In genomic region chr5:113685471-113685870, GRCm38 (mm10) we compare ENCODE assay signal across 28 mouse cellular contexts. TPM values are rescaled to one million over a fixed set of nuclear protein-coding genes. Genes with fewer than 3 reads are reported as not detected.
DNase-seq lines count a peak whose midpoint lies in the region; ATAC-seq and TF ChIP-seq lines count a peak whose summit lies in the region.
"Had no signal": no experiment of that assay in that cellular context is flagged by ENCODE, and none has a peak within 500 bp of the region (broad histone marks: within the 10 kb centered on the region; RNA-seq: fewer than 3 reads in every experiment).

No protein-coding gene starts in this region.

- H3K9me3 ChIP-seq in embryonic facial prominence, embryonic 15.5 days (replicated peaks), result no peaks in the 10 kb centered on the region
- H3K9me3 ChIP-seq in embryonic facial prominence, embryonic 10.5 days, result no peaks in the 10 kb centered on the region
- H3K9me3 ChIP-seq in lung, postnatal 0 days (ENCODE audit: low read length), result no peaks in the 10 kb centered on the region
- H3K9me3 ChIP-seq: forebrain, embryonic 13.5 days; heart, embryonic 15.5 days; hindbrain, embryonic 15.5 days had no signal

- H3K4me1 ChIP-seq in embryonic facial prominence, embryonic 15.5 days, result no peaks in the 10 kb centered on the region
- peaks cover 21% of the 10 kb centered on the region for H3K4me1 ChIP-seq in embryonic facial prominence, embryonic 10.5 days
- H3K4me1 ChIP-seq in lung, postnatal 0 days (ENCODE audit: insufficient read depth, low read depth, low read length), result no peaks in the 10 kb centered on the region
- H3K4me1 ChIP-seq: heart, embryonic 15.5 days had no signal

- H3K27me3 ChIP-seq in embryonic facial prominence, embryonic 15.5 days, result no peaks in the 10 kb centered on the region
- no peaks in the 10 kb centered on the region for H3K27me3 ChIP-seq in embryonic facial prominence, embryonic 10.5 days (replicated peaks; ENCODE audit: low read depth, poor library complexity, severe bottlenecking)
- H3K27me3 ChIP-seq in lung, postnatal 0 days (replicated peaks; ENCODE audit: insufficient read depth, low read length), result no peaks in the 10 kb centered on the region
- H3K27me3 ChIP-seq: forebrain, embryonic 13.5 days; hindbrain, embryonic 15.5 days had no signal

- H3K4me2 ChIP-seq in embryonic facial prominence, embryonic 15.5 days (replicated peaks), result no peak overlapping the region
- no peak overlapping the region for H3K4me2 ChIP-seq in lung, postnatal 0 days (replicated peaks; ENCODE audit: low read depth, low read length)
- H3K4me2 ChIP-seq: forebrain, embryonic 13.5 days; heart, embryonic 11.5 days; heart, embryonic 15.5 days; hindbrain, embryonic 15.5 days had no signal

- peak overlapping the region; percentile 41; the same call in 1 of the 2 replicates for H3K27ac ChIP-seq in embryonic facial prominence, embryonic 15.5 days (replicated peaks)
- H3K27ac ChIP-seq in embryonic facial prominence, embryonic 10.5 days (replicated peaks), result no peak overlapping the region
- no peak overlapping the region for H3K27ac ChIP-seq in lung, postnatal 0 days (ENCODE audit: low read length)
- H3K27ac ChIP-seq: forebrain, embryonic 13.5 days; heart, adult 2 months; heart, embryonic 15.5 days; hindbrain, embryonic 15.5 days had no signal

- no peak overlapping the region for H3K9ac ChIP-seq in embryonic facial prominence, embryonic 15.5 days
- no peak overlapping the region for H3K9ac ChIP-seq in lung, postnatal 0 days (replicated peaks; ENCODE audit: low read depth)
- H3K9ac ChIP-seq: forebrain, embryonic 13.5 days; forebrain, postnatal 0 days; heart, embryonic 15.5 days; hindbrain, embryonic 15.5 days had no signal

- H3K4me3 ChIP-seq in embryonic facial prominence, embryonic 15.5 days (replicated peaks), result no peak overlapping the region
- H3K4me3 ChIP-seq in embryonic facial prominence, embryonic 10.5 days, result no peak overlapping the region
- H3K4me3 ChIP-seq in lung, postnatal 0 days (ENCODE audit: low read depth, low read length), result no peak overlapping the region
- H3K4me3 ChIP-seq: forebrain, embryonic 13.5 days; heart, adult 2 months; heart, embryonic 15.5 days; hindbrain, embryonic 15.5 days had no signal

- DNase-seq in embryonic facial prominence, embryonic 10.5 days (ENCODE audit: low spot score), result no peak
- DNase-seq in 3134 (ENCODE audit: extremely low read depth, insufficient read length, low spot score), result peak; percentile 67
- peak; percentile 17 for DNase-seq in Muller cell, postnatal 12 days (ENCODE audit: inconsistent ontology term)
- peak; percentile 53 for DNase-seq in fibroblast of lung, adult 2 months (ENCODE audit: low read depth)
- no peak for DNase-seq in lung, postnatal 0 days (ENCODE audit: low spot score)
- DNase-seq: adrenal gland, adult 8-10 months; adrenal gland, postnatal 36 days; B cell, adult 2 months; cerebellum, adult 8-10 months; cerebellum, postnatal 14 days; forebrain, postnatal 0 days; gastrocnemius, postnatal 14 days; heart, adult 2 months; heart, postnatal 14 days; kidney, adult 11 months had no signal

- no peak for ATAC-seq in embryonic facial prominence, embryonic 15.5 days (ENCODE audit: insufficient number of reproducible peaks, low FRiP score, low TSS enrichment, low read depth)
- ATAC-seq in megakaryocyte-erythroid progenitor cell, adult 5-6 weeks (replicated peaks; ENCODE audit: low FRiP score, low TSS enrichment, poor library complexity, severe bottlenecking), result no peak
- no peak for ATAC-seq in lung, postnatal 0 days
- ATAC-seq: CD4-positive, CD25-positive, alpha-beta regulatory T cell, adult 4 months; forebrain, embryonic 13.5 days; forebrain, postnatal 0 days had no signal

- TF ChIP-seq CTCF in lung, postnatal 0 days (IDR thresholded peaks at IDR 0.05), result no peak

- WGBS in embryonic facial prominence, embryonic 15.5 days, result 39% methylated on average over 5 of the region's 5 CpGs
- 72% methylated on average over 5 of the region's 5 CpGs for WGBS in embryonic facial prominence, embryonic 10.5 days
- 62% methylated on average over 5 of the region's 5 CpGs for WGBS in lung, postnatal 0 days

- H3K36me3 ChIP-seq in embryonic facial prominence, embryonic 15.5 days, result no peaks in the 10 kb centered on the region
- H3K36me3 ChIP-seq in embryonic facial prominence, embryonic 10.5 days (replicated peaks), result no peaks in the 10 kb centered on the region
- H3K36me3 ChIP-seq in lung, postnatal 0 days (ENCODE audit: insufficient read depth, low read length), result no peaks in the 10 kb centered on the region
- H3K36me3 ChIP-seq: G1E; heart, embryonic 15.5 days; hindbrain, embryonic 15.5 days had no signal

- TF ChIP-seq EP300 in lung, postnatal 0 days (IDR thresholded peaks at IDR 0.05), result no peak

RNA-seq across cellular contexts. Expression of gene Cmklr1, which starts 35.2 kb away (rescaled TPM):
- polyA plus RNA-seq in embryonic facial prominence, embryonic 15.5 days (2015; fragmentation: Nextera tagmentation; extraction: Ambion mirVana), result 7.0 and 12.4 TPM in 2 replicates
- polyA plus RNA-seq in embryonic facial prominence, embryonic 10.5 days (2016; fragmentation: Nextera tagmentation; extraction: Ambion mirVana), result 0.41 and 0.69 TPM in 2 replicates
- total RNA-seq in megakaryocyte-erythroid progenitor cell, adult 5-6 weeks (2014; fragmentation: Nextera tagmentation), result 0.48 and 2.2 TPM in 2 replicates
- 0.23 TPM in 1 of 2 replicates, not detected in the other for total RNA-seq in megakaryocyte-erythroid progenitor cell, adult 5-6 weeks (2017)
- polyA plus RNA-seq in lung, postnatal 0 days (2015; fragmentation: Nextera tagmentation; extraction: Ambion mirVana), result 53.4 and 63.8 TPM in 2 replicates
- polyA plus RNA-seq: CD4-positive, CD25-positive, alpha-beta regulatory T cell, adult 4 months; G1E had no signal

RNA-seq across cellular contexts. Expression of gene 1700069L16Rik, which starts 39.1 kb away (rescaled TPM):
- polyA plus RNA-seq in embryonic facial prominence, embryonic 15.5 days (2015; fragmentation: Nextera tagmentation; extraction: Ambion mirVana), result not detected in 2 replicates
- polyA plus RNA-seq in embryonic facial prominence, embryonic 10.5 days (2016; fragmentation: Nextera tagmentation; extraction: Ambion mirVana), result not detected in 2 replicates
- total RNA-seq in megakaryocyte-erythroid progenitor cell, adult 5-6 weeks (2014; fragmentation: Nextera tagmentation), result not detected in 2 replicates
- not detected in 2 replicates for total RNA-seq in megakaryocyte-erythroid progenitor cell, adult 5-6 weeks (2017)
- not detected in 2 replicates for polyA plus RNA-seq in lung, postnatal 0 days (2015; fragmentation: Nextera tagmentation; extraction: Ambion mirVana)
- total RNA-seq: adrenal gland, adult 8-10 months; adrenal gland, postnatal 36 days; forebrain, postnatal 0 days; G1E; gastrocnemius, adult 18-20 months; gastrocnemius, postnatal 14 days; heart, adult 2 months; heart, postnatal 14 days had no signal
- polyA plus RNA-seq: CD4-positive, CD25-positive, alpha-beta regulatory T cell, adult 4 months; cortical plate, adult 2 months; embryonic facial prominence, embryonic 11.5 days; forebrain, embryonic 13.5 days; forebrain, postnatal 0 days; G1E; gonadal fat pad, adult 2 months; heart, adult 2 months; heart, embryonic 11.5 days; heart, embryonic 15.5 days; hindbrain, embryonic 11.5 days; hindbrain, embryonic 15.5 days had no signal

RNA-seq across cellular contexts. Expression of gene Ficd, which starts 50.1 kb away (rescaled TPM):
- 8.5 and 8.7 TPM in 2 replicates for polyA plus RNA-seq in embryonic facial prominence, embryonic 15.5 days (2015; fragmentation: Nextera tagmentation; extraction: Ambion mirVana)
- 3.6 and 4.0 TPM in 2 replicates for polyA plus RNA-seq in embryonic facial prominence, embryonic 10.5 days (2016; fragmentation: Nextera tagmentation; extraction: Ambion mirVana)
- 1.6 and 2.0 TPM in 2 replicates for total RNA-seq in megakaryocyte-erythroid progenitor cell, adult 5-6 weeks (2014; fragmentation: Nextera tagmentation)
- total RNA-seq in megakaryocyte-erythroid progenitor cell, adult 5-6 weeks (2017), result 0.23 and 0.80 TPM in 2 replicates
- 6.7 and 6.8 TPM in 2 replicates for polyA plus RNA-seq in lung, postnatal 0 days (2015; fragmentation: Nextera tagmentation; extraction: Ambion mirVana)

Comparison
In these comparisons a context has a peak if more than half of its experiments do, and no peak if none do; other contexts are left out.
1. DNase-seq: peak in 3134 (single experiment), Muller cell, postnatal 12 days (single experiment) and fibroblast of lung, adult 2 months (single experiment); none in embryonic facial prominence, embryonic 10.5 days (single experiment) and lung, postnatal 0 days (single experiment).